Mouse (Mus musculus): Measurements from ENCODE around the gene Smco4. TPM values are rescaled to one million over a fixed set of nuclear protein-coding genes. Genes with fewer than 3 reads are reported as not detected.
A peak's percentile ranks its signal among the peaks of the same experiment; 100 is the strongest.

Smco4 gene
- polyA plus RNA-seq, 1 experiment from 2014 or later, result 1.8 TPM

- Histone ChIP-seq H3K4me1 (replicated peaks; ENCODE audit: control insufficient read depth, insufficient read depth, low read length) (peaks cover 10% of the 10 kb centered on the region; the same call in 1 of the 2 replicates), H3K9ac (replicated peaks; ENCODE audit: low read depth, low read length) (no peak overlapping the region), H3K36me3 (ENCODE audit: control insufficient read depth, insufficient read depth) (no peaks in the 10 kb centered on the region), H3K9me3 (ENCODE audit: control insufficient read depth, low read length) (no peaks in the 10 kb centered on the region), H3K27me3 (replicated peaks; ENCODE audit: control insufficient read depth, insufficient read depth, low read length) (no peaks in the 10 kb centered on the region), H3K4me3 (replicated peaks; ENCODE audit: low read length) (no peak overlapping the region), H3K4me2 (ENCODE audit: low read length) (no peak overlapping the region), H3K27ac (ENCODE audit: low read length) (no peak overlapping the region)
- ATAC-seq, result peak; percentile 63
- 65% methylated on average over 15 of the region's 15 CpGs for WGBS
These were observed 59.0 kb downstream of the Smco4 start for GRCm38 (mm10) chr9:15551933-15552851.

- H3K27ac ChIP-seq (ENCODE audit: low read length), result no peak overlapping the region
These were observed 60.1 kb downstream of the Smco4 start for GRCm38 (mm10) chr9:15553322-15553721.

GRCm38 (mm10) chr9:15560451-15560850 is 67.2 kb downstream of the Smco4 start:
- Histone ChIP-seq H3K27ac (ENCODE audit: low read length) (no peak overlapping the region), H3K9me3 (ENCODE audit: control insufficient read depth, low read length) (no peaks in the 10 kb centered on the region), H3K4me2 (ENCODE audit: low read length) (no peak overlapping the region), H3K36me3 (ENCODE audit: control insufficient read depth, insufficient read depth) (no peaks in the 10 kb centered on the region), H3K9ac (replicated peaks; ENCODE audit: low read depth, low read length) (no peak overlapping the region), H3K4me1 (replicated peaks; ENCODE audit: control insufficient read depth, insufficient read depth, low read length) (no peaks in the 10 kb centered on the region), H3K27me3 (replicated peaks; ENCODE audit: control insufficient read depth, insufficient read depth, low read length) (no peaks in the 10 kb centered on the region), H3K4me3 (replicated peaks; ENCODE audit: low read length) (no peak overlapping the region)
- no peak for ATAC-seq
- 65% methylated on average over 3 of the region's 3 CpGs for WGBS

More at GRCm38 (mm10) chr9:15553322-15553721, 60.1 kb downstream of the Smco4 start:
- WGBS, result 49% methylated on average over 8 of the region's 8 CpGs
- H3K4me1 ChIP-seq (replicated peaks; ENCODE audit: control insufficient read depth, insufficient read depth, low read length), result peaks cover 10% of the 10 kb centered on the region; the same call in 1 of the 2 replicates
- H3K9me3 ChIP-seq (ENCODE audit: control insufficient read depth, low read length), result no peaks in the 10 kb centered on the region
- no peaks in the 10 kb centered on the region for H3K36me3 ChIP-seq (ENCODE audit: control insufficient read depth, insufficient read depth)
- H3K9ac ChIP-seq (replicated peaks; ENCODE audit: low read depth, low read length), result no peak overlapping the region
- ATAC-seq, result peak; percentile 23; the same call in 1 of the 2 replicates
- no peak overlapping the region for H3K4me3 ChIP-seq (replicated peaks; ENCODE audit: low read length)
- no peaks in the 10 kb centered on the region for H3K27me3 ChIP-seq (replicated peaks; ENCODE audit: control insufficient read depth, insufficient read depth, low read length)
- H3K4me2 ChIP-seq (ENCODE audit: low read length), result no peak overlapping the region

GRCm38 (mm10) chr9:15562353-15562752 is 69.1 kb downstream of the Smco4 start:
- Histone ChIP-seq H3K9me3 (ENCODE audit: control insufficient read depth, low read length) (no peaks in the 10 kb centered on the region), H3K4me2 (ENCODE audit: low read length) (no peak overlapping the region), H3K4me3 (replicated peaks; ENCODE audit: low read length) (no peak overlapping the region), H3K9ac (replicated peaks; ENCODE audit: low read depth, low read length) (no peak overlapping the region), H3K27me3 (replicated peaks; ENCODE audit: control insufficient read depth, insufficient read depth, low read length) (no peaks in the 10 kb centered on the region), H3K4me1 (replicated peaks; ENCODE audit: control insufficient read depth, insufficient read depth, low read length) (no peaks in the 10 kb centered on the region), H3K36me3 (ENCODE audit: control insufficient read depth, insufficient read depth) (no peaks in the 10 kb centered on the region), H3K27ac (ENCODE audit: low read length) (no peak overlapping the region)
- ATAC-seq, result no peak
- 93% methylated on average over 7 of the region's 7 CpGs for WGBS

- Histone ChIP-seq H3K27ac (ENCODE audit: low read length) (no peak overlapping the region), H3K27me3 (replicated peaks; ENCODE audit: control insufficient read depth, insufficient read depth, low read length) (no peaks in the 10 kb centered on the region), H3K9ac (replicated peaks; ENCODE audit: low read depth, low read length) (no peak overlapping the region), H3K4me2 (ENCODE audit: low read length) (no peak overlapping the region), H3K36me3 (ENCODE audit: control insufficient read depth, insufficient read depth) (no peaks in the 10 kb centered on the region), H3K4me3 (replicated peaks; ENCODE audit: low read length) (no peak overlapping the region), H3K4me1 (replicated peaks; ENCODE audit: control insufficient read depth, insufficient read depth, low read length) (peaks cover 2% of the 10 kb centered on the region; the same call in 1 of the 2 replicates), H3K9me3 (ENCODE audit: control insufficient read depth, low read length) (no peaks in the 10 kb centered on the region)
- WGBS, result 49% methylated on average over 13 of the region's 13 CpGs
- ATAC-seq, result no peak
These were observed 81.7 kb downstream of the Smco4 start for GRCm38 (mm10) chr9:15574750-15575454.

GRCm38 (mm10) chr9:15578427-15578826 is 85.2 kb downstream of the Smco4 start:
- H3K36me3 ChIP-seq (ENCODE audit: control insufficient read depth, insufficient read depth), result no peaks in the 10 kb centered on the region
- H3K27me3 ChIP-seq (replicated peaks; ENCODE audit: control insufficient read depth, insufficient read depth, low read length), result no peaks in the 10 kb centered on the region
- no peaks in the 10 kb centered on the region for H3K9me3 ChIP-seq (ENCODE audit: control insufficient read depth, low read length)
- H3K9ac ChIP-seq (replicated peaks; ENCODE audit: low read depth, low read length), result no peak overlapping the region
- H3K4me1 ChIP-seq (replicated peaks; ENCODE audit: control insufficient read depth, insufficient read depth, low read length), result peaks cover 2% of the 10 kb centered on the region; the same call in 1 of the 2 replicates
- no peak overlapping the region for H3K4me3 ChIP-seq (replicated peaks; ENCODE audit: low read length)
- H3K27ac ChIP-seq (ENCODE audit: low read length), result no peak overlapping the region
- WGBS, result 79% methylated on average over 1 of the region's 1 CpGs
- ATAC-seq, result no peak
- no peak overlapping the region for H3K4me2 ChIP-seq (ENCODE audit: low read length)

GRCm38 (mm10) chr9:15578946-15579345 is 85.7 kb downstream of the Smco4 start:
- Histone ChIP-seq H3K4me2 (ENCODE audit: low read length) (no peak overlapping the region), H3K27me3 (replicated peaks; ENCODE audit: control insufficient read depth, insufficient read depth, low read length) (no peaks in the 10 kb centered on the region), H3K9ac (replicated peaks; ENCODE audit: low read depth, low read length) (no peak overlapping the region), H3K4me3 (replicated peaks; ENCODE audit: low read length) (no peak overlapping the region), H3K4me1 (replicated peaks; ENCODE audit: control insufficient read depth, insufficient read depth, low read length) (peaks cover 2% of the 10 kb centered on the region; the same call in 1 of the 2 replicates), H3K9me3 (ENCODE audit: control insufficient read depth, low read length) (no peaks in the 10 kb centered on the region), H3K27ac (ENCODE audit: low read length) (no peak overlapping the region), H3K36me3 (ENCODE audit: control insufficient read depth, insufficient read depth) (no peaks in the 10 kb centered on the region)
- no peak for ATAC-seq
- 93% methylated on average over 9 of the region's 9 CpGs for WGBS

GRCm38 (mm10) chr9:15580176-15580575 is 86.9 kb downstream of the Smco4 start:
- Histone ChIP-seq H3K4me1 (replicated peaks; ENCODE audit: control insufficient read depth, insufficient read depth, low read length) (no peaks in the 10 kb centered on the region; the same call in 1 of the 2 replicates), H3K4me3 (replicated peaks; ENCODE audit: low read length) (no peak overlapping the region), H3K9me3 (ENCODE audit: control insufficient read depth, low read length) (no peaks in the 10 kb centered on the region), H3K9ac (replicated peaks; ENCODE audit: low read depth, low read length) (no peak overlapping the region), H3K27ac (ENCODE audit: low read length) (no peak overlapping the region), H3K4me2 (ENCODE audit: low read length) (no peak overlapping the region), H3K36me3 (ENCODE audit: control insufficient read depth, insufficient read depth) (no peaks in the 10 kb centered on the region), H3K27me3 (replicated peaks; ENCODE audit: control insufficient read depth, insufficient read depth, low read length) (no peaks in the 10 kb centered on the region)
- WGBS, result 49% methylated on average over 6 of the region's 6 CpGs
- no peak for ATAC-seq

GRCm38 (mm10) chr9:15582026-15582425 is 88.8 kb downstream of the Smco4 start:
- H3K9ac ChIP-seq (replicated peaks; ENCODE audit: low read depth, low read length), result no peak overlapping the region
- WGBS, result 93% methylated on average over 5 of the region's 5 CpGs
- no peaks in the 10 kb centered on the region for H3K27me3 ChIP-seq (replicated peaks; ENCODE audit: control insufficient read depth, insufficient read depth, low read length)
- no peak for ATAC-seq
- H3K4me3 ChIP-seq (replicated peaks; ENCODE audit: low read length), result no peak overlapping the region
- H3K4me2 ChIP-seq (ENCODE audit: low read length), result no peak overlapping the region
- H3K4me1 ChIP-seq (replicated peaks; ENCODE audit: control insufficient read depth, insufficient read depth, low read length), result no peaks in the 10 kb centered on the region
- H3K9me3 ChIP-seq (ENCODE audit: control insufficient read depth, low read length), result no peaks in the 10 kb centered on the region
- H3K36me3 ChIP-seq (ENCODE audit: control insufficient read depth, insufficient read depth), result no peaks in the 10 kb centered on the region
- no peak overlapping the region for H3K27ac ChIP-seq (ENCODE audit: low read length)
